Mouse (Mus musculus): Measurements from ENCODE around the gene Dync2h1. TPM values are rescaled to one million over a fixed set of nuclear protein-coding genes. Genes with fewer than 3 reads are reported as not detected.
"Not testable (repeated sequence)": the region's sequence is repeated elsewhere in the genome, so short reads cannot be mapped to it uniquely, and the experiment has no call there.

The Dync2h1 gene
- total RNA-seq, 2 experiments from 2014 or later, result 29.9 to 32.7 TPM

- no peak for DNase-seq (ENCODE audit: low spot score in 2 of 2)
Measured at GRCm38 (mm10) chr9:7032553-7032952, 151.7 kb downstream of the Dync2h1 start.

- DNase-seq (ENCODE audit: low spot score in 2 of 2), result no peak
Measured at GRCm38 (mm10) chr9:7015600-7015999, 168.6 kb downstream of the Dync2h1 start.

GRCm38 (mm10) chr9:7014733-7015132, 169.5 kb downstream of the Dync2h1 start:
- no peak for DNase-seq (ENCODE audit: low spot score in 2 of 2)

GRCm38 (mm10) chr9:7009785-7010184, 174.5 kb downstream of the Dync2h1 start:
- no peak for DNase-seq (ENCODE audit: low spot score in 2 of 2)

- DNase-seq (ENCODE audit: low spot score in 2 of 2), result no peak
Measured at GRCm38 (mm10) chr9:6994865-6995264, 189.4 kb downstream of the Dync2h1 start.

- no peak for DNase-seq (ENCODE audit: low spot score in 2 of 2)
Measured at GRCm38 (mm10) chr9:6994275-6994674, 190.0 kb downstream of the Dync2h1 start.

- DNase-seq (ENCODE audit: low spot score in 2 of 2), result no peak
Measured at GRCm38 (mm10) chr9:6988893-6989685, 195.2 kb downstream of the Dync2h1 start.

- DNase-seq (ENCODE audit: low spot score in 2 of 2), result no peak
Measured at GRCm38 (mm10) chr9:6986161-6986560, 198.1 kb downstream of the Dync2h1 start.

- no peak for DNase-seq (ENCODE audit: low spot score in 2 of 2)
Measured at GRCm38 (mm10) chr9:6969171-6969570, 215.1 kb downstream of the Dync2h1 start.

GRCm38 (mm10) chr9:6965006-6965405, 219.2 kb downstream of the Dync2h1 start:
- no peak for DNase-seq (ENCODE audit: low spot score in 2 of 2)

- no peak for DNase-seq (ENCODE audit: low spot score in 2 of 2)
Measured at GRCm38 (mm10) chr9:6958311-6958710, 225.9 kb downstream of the Dync2h1 start.

- DNase-seq (ENCODE audit: low spot score in 2 of 2), result no peak
Measured at GRCm38 (mm10) chr9:6927399-6928035, 256.7 kb downstream of the Dync2h1 start.

GRCm38 (mm10) chr9:6913471-6913870, 270.8 kb downstream of the Dync2h1 start:
- no peak for DNase-seq (ENCODE audit: low spot score in 2 of 2)

- DNase-seq (ENCODE audit: low spot score in 2 of 2), result not testable (repeated sequence)
Measured at GRCm38 (mm10) chr9:6910537-6910936, 273.7 kb downstream of the Dync2h1 start.

GRCm38 (mm10) chr9:6901620-6902019, 282.6 kb downstream of the Dync2h1 start:
- no peak for DNase-seq (ENCODE audit: low spot score in 2 of 2)

GRCm38 (mm10) chr9:6891331-6891730, 292.9 kb downstream of the Dync2h1 start:
- no peak for DNase-seq (ENCODE audit: low spot score in 2 of 2)

GRCm38 (mm10) chr9:6881187-6881984, 302.9 kb downstream of the Dync2h1 start:
- no peak for DNase-seq (ENCODE audit: low spot score in 2 of 2)

Other genes with a start within 250 kb of the Dync2h1 start
- 10 to 100 TPM; 71.0 to 75.0 TPM for gene Dcun1d5, start 74 bp upstream of the Dync2h1 start, total RNA-seq (2021)
- under 1 TPM in 1 of 2 experiments, not detected in 1; 0.30 TPM for gene Mmp13, start 88.1 kb upstream of the Dync2h1 start, total RNA-seq (2021)
- not detected for gene Mmp12, start 159.9 kb upstream of the Dync2h1 start, total RNA-seq (2021)
- not detected for gene Mmp1b, start 203.6 kb upstream of the Dync2h1 start, total RNA-seq (2021)